Comparison of ENCODE assay signal across 8 mouse cellular contexts in genomic region chr7:18873253-18873652, GRCm38 (mm10). TPM values are rescaled to one million over a fixed set of nuclear protein-coding genes. Genes with fewer than 3 reads are reported as not detected.
DNase-seq lines count a peak whose midpoint lies in the region; ATAC-seq and TF ChIP-seq lines count a peak whose summit lies in the region.

No protein-coding gene starts in this region.

- H3K27me3 ChIP-seq in E14TG2a.4 (ENCODE audit: insufficient read depth, low read length), result no peaks in the 10 kb centered on the region
- no peaks in the 10 kb centered on the region for H3K27me3 ChIP-seq in embryonic facial prominence, embryonic 15.5 days
- H3K27me3 ChIP-seq in heart, embryonic 13.5 days (replicated peaks), result peaks cover 16% of the 10 kb centered on the region
- H3K27me3 ChIP-seq in kidney, embryonic 16.5 days (ENCODE audit: insufficient read depth, low read length), result no peaks in the 10 kb centered on the region
- H3K27me3 ChIP-seq in liver, embryonic 15.5 days, result peaks cover 18% of the 10 kb centered on the region
- no peaks in the 10 kb centered on the region; the same call in 1 of the 2 replicates for H3K27me3 ChIP-seq in neural tube, embryonic 12.5 days (replicated peaks)

- no peak for TF ChIP-seq POLR2A in bone marrow macrophage, adult 2 months (IDR thresholded peaks at IDR 0.05; ENCODE audit: borderline replicate concordance, low read depth, low read length)

- H3K9me3 ChIP-seq in E14TG2a.4 (ENCODE audit: low read length), result no peaks in the 10 kb centered on the region
- H3K9me3 ChIP-seq in embryonic facial prominence, embryonic 15.5 days (replicated peaks), result peaks cover 4% of the 10 kb centered on the region; the same call in 1 of the 2 replicates
- peaks cover 4% of the 10 kb centered on the region for H3K9me3 ChIP-seq in heart, embryonic 13.5 days
- no peaks in the 10 kb centered on the region; the same call in 1 of the 2 replicates for H3K9me3 ChIP-seq in kidney, embryonic 16.5 days (ENCODE audit: low read length)
- 0 out of 2 replicates have a peak, but pooled peaks cover 4% of the 10 kb centered on the region for H3K9me3 ChIP-seq in liver, embryonic 15.5 days (replicated peaks)
- 0 out of 2 replicates have a peak, but pooled peaks cover 1% of the 10 kb centered on the region for H3K9me3 ChIP-seq in neural tube, embryonic 12.5 days

- peaks cover 8% of the 10 kb centered on the region for H3K4me1 ChIP-seq in E14TG2a.4 (replicated peaks; ENCODE audit: low read depth, low read length)
- no peaks in the 10 kb centered on the region for H3K4me1 ChIP-seq in bone marrow macrophage, adult 2 months (ENCODE audit: control insufficient read depth, insufficient read depth, low read length)
- peaks cover 7% of the 10 kb centered on the region; the same call in 1 of the 2 replicates for H3K4me1 ChIP-seq in embryonic facial prominence, embryonic 15.5 days
- peaks cover 8% of the 10 kb centered on the region for H3K4me1 ChIP-seq in heart, embryonic 13.5 days
- H3K4me1 ChIP-seq in kidney, embryonic 16.5 days (ENCODE audit: insufficient read depth, low read length), result peaks cover 7% of the 10 kb centered on the region; the same call in 1 of the 2 replicates
- H3K4me1 ChIP-seq in liver, embryonic 15.5 days (replicated peaks), result 0 out of 2 replicates have a peak, but pooled peaks cover 7% of the 10 kb centered on the region
- H3K4me1 ChIP-seq in neural tube, embryonic 12.5 days, result no peaks in the 10 kb centered on the region

- no peak overlapping the region for H3K27ac ChIP-seq in bone marrow macrophage, adult 2 months (ENCODE audit: insufficient read depth, low read depth, low read length)
- H3K27ac ChIP-seq in embryonic facial prominence, embryonic 15.5 days (replicated peaks), result no peak overlapping the region
- no peak overlapping the region for H3K27ac ChIP-seq in heart, embryonic 13.5 days (replicated peaks)
- H3K27ac ChIP-seq in kidney, embryonic 16.5 days (ENCODE audit: low read length), result no peak overlapping the region
- no peak overlapping the region for H3K27ac ChIP-seq in liver, embryonic 15.5 days (replicated peaks)
- no peak overlapping the region for H3K27ac ChIP-seq in neural tube, embryonic 12.5 days

- under 1% methylated on average over 10 of the region's 10 CpGs for WGBS in embryonic facial prominence, embryonic 15.5 days
- WGBS in heart, embryonic 13.5 days, result 0% methylated on average over 10 of the region's 10 CpGs
- 0% methylated on average over 10 of the region's 10 CpGs for WGBS in kidney, embryonic 16.5 days
- WGBS in liver, embryonic 15.5 days (ENCODE audit: insufficient replicate concordance), result 1% methylated on average over 10 of the region's 10 CpGs
- under 1% methylated on average over 10 of the region's 10 CpGs for WGBS in neural tube, embryonic 12.5 days

- no peaks in the 10 kb centered on the region for H3K36me3 ChIP-seq in E14TG2a.4 (ENCODE audit: insufficient read depth, low read length)
- no peaks in the 10 kb centered on the region for H3K36me3 ChIP-seq in embryonic facial prominence, embryonic 15.5 days
- no peaks in the 10 kb centered on the region for H3K36me3 ChIP-seq in heart, embryonic 13.5 days
- no peaks in the 10 kb centered on the region for H3K36me3 ChIP-seq in kidney, embryonic 16.5 days (ENCODE audit: insufficient read depth, low read length)
- no peaks in the 10 kb centered on the region for H3K36me3 ChIP-seq in liver, embryonic 15.5 days (replicated peaks)
- H3K36me3 ChIP-seq in neural tube, embryonic 12.5 days, result no peaks in the 10 kb centered on the region

- DNase-seq in thymus, postnatal 10 days (ENCODE audit: low spot score in 2 of 2), result peak; percentile 40 to 66

- TF ChIP-seq CTCF in E14TG2a.4 (conservative IDR thresholded peaks at IDR 0.05; ENCODE audit: low read length), result peak; percentile 73
- TF ChIP-seq CTCF in bone marrow macrophage, adult 2 months (IDR thresholded peaks at IDR 0.05; ENCODE audit: low read depth, low read length), result peak; percentile 88

- peak overlapping the region; percentile 81 for H3K4me2 ChIP-seq in embryonic facial prominence, embryonic 15.5 days (replicated peaks)
- H3K4me2 ChIP-seq in heart, embryonic 13.5 days, result peak overlapping the region; percentile 85
- peak overlapping the region; percentile 61 for H3K4me2 ChIP-seq in kidney, embryonic 16.5 days (replicated peaks; ENCODE audit: low read depth, low read length)
- peak overlapping the region; percentile 50 for H3K4me2 ChIP-seq in liver, embryonic 15.5 days
- H3K4me2 ChIP-seq in neural tube, embryonic 12.5 days (replicated peaks), result peak overlapping the region; percentile 65

- H3K4me3 ChIP-seq in E14TG2a.4 (replicated peaks; ENCODE audit: low read length), result peak overlapping the region; percentile 46; the same call in 1 of the 2 replicates
- H3K4me3 ChIP-seq in bone marrow macrophage, adult 2 months (ENCODE audit: insufficient read depth, low read length), result peak overlapping the region; percentile 29
- H3K4me3 ChIP-seq in embryonic facial prominence, embryonic 15.5 days (replicated peaks), result peak overlapping the region; percentile 44
- H3K4me3 ChIP-seq in heart, embryonic 13.5 days, result peak overlapping the region; percentile 47
- H3K4me3 ChIP-seq in kidney, embryonic 16.5 days (ENCODE audit: low read length), result peak overlapping the region; percentile 37
- no peak overlapping the region for H3K4me3 ChIP-seq in liver, embryonic 15.5 days (replicated peaks)
- H3K4me3 ChIP-seq in neural tube, embryonic 12.5 days, result peak overlapping the region; percentile 31

- no peak overlapping the region for H3K9ac ChIP-seq in embryonic facial prominence, embryonic 15.5 days
- peak overlapping the region; percentile 73 for H3K9ac ChIP-seq in heart, embryonic 13.5 days
- H3K9ac ChIP-seq in kidney, embryonic 16.5 days (replicated peaks; ENCODE audit: low read length), result 0 out of 2 replicates have a peak overlapping the region, but pooled peaks have one; percentile 37
- H3K9ac ChIP-seq in liver, embryonic 15.5 days, result no peak overlapping the region
- peak overlapping the region; percentile 30; the same call in 1 of the 2 replicates for H3K9ac ChIP-seq in neural tube, embryonic 12.5 days

- peak; percentile 67 for ATAC-seq in embryonic facial prominence, embryonic 15.5 days (ENCODE audit: insufficient number of reproducible peaks, low FRiP score, low TSS enrichment, low read depth)
- no peak for ATAC-seq in heart, embryonic 13.5 days (ENCODE audit: extremely low read depth, insufficient number of reproducible peaks, low FRiP score, low TSS enrichment)
- peak; percentile 88 for ATAC-seq in kidney, embryonic 16.5 days (ENCODE audit: low FRiP score, low TSS enrichment)
- no peak for ATAC-seq in liver, embryonic 15.5 days (ENCODE audit: insufficient read depth)
- peak; percentile 81 for ATAC-seq in neural tube, embryonic 12.5 days (ENCODE audit: low FRiP score, low read depth)

RNA-seq across cellular contexts. Expression of gene Pglyrp1, which starts 2.1 kb away (rescaled TPM):
- not detected in 2 replicates for polyA plus RNA-seq in bone marrow macrophage, adult 2 months (2012; ENCODE audit: insufficient read depth, insufficient read length, missing spikeins)
- 9.7 and 16.3 TPM in 2 replicates for polyA plus RNA-seq in embryonic facial prominence, embryonic 15.5 days (2015; fragmentation: Nextera tagmentation; extraction: Ambion mirVana)
- 0.82 and 1.2 TPM in 2 replicates for polyA plus RNA-seq in heart, embryonic 13.5 days (2015; fragmentation: Nextera tagmentation; extraction: Ambion mirVana)
- polyA plus RNA-seq in kidney, embryonic 16.5 days (2015; fragmentation: Nextera tagmentation; extraction: Ambion mirVana), result 1.8 TPM in 2 replicates
- polyA plus RNA-seq in liver, embryonic 15.5 days (2015; fragmentation: Nextera tagmentation; extraction: Ambion mirVana), result 69.3 and 73.4 TPM in 2 replicates
- 3.9 and 4.7 TPM in 2 replicates for polyA plus RNA-seq in neural tube, embryonic 12.5 days (2016; fragmentation: Nextera tagmentation; extraction: Ambion mirVana)

RNA-seq across cellular contexts. Expression of gene Mill2, which starts 33.5 kb away (rescaled TPM):
- 3.2 and 5.7 TPM in 2 replicates for polyA plus RNA-seq in bone marrow macrophage, adult 2 months (2012; ENCODE audit: insufficient read depth, insufficient read length, missing spikeins)
- polyA plus RNA-seq in embryonic facial prominence, embryonic 15.5 days (2015; fragmentation: Nextera tagmentation; extraction: Ambion mirVana), result 1.0 and 1.1 TPM in 2 replicates
- polyA plus RNA-seq in heart, embryonic 13.5 days (2015; fragmentation: Nextera tagmentation; extraction: Ambion mirVana), result 0.16 and 0.18 TPM in 2 replicates
- polyA plus RNA-seq in kidney, embryonic 16.5 days (2015; fragmentation: Nextera tagmentation; extraction: Ambion mirVana), result 1.4 and 1.6 TPM in 2 replicates
- polyA plus RNA-seq in liver, embryonic 15.5 days (2015; fragmentation: Nextera tagmentation; extraction: Ambion mirVana), result 0.15 and 0.18 TPM in 2 replicates
- polyA plus RNA-seq in neural tube, embryonic 12.5 days (2016; fragmentation: Nextera tagmentation; extraction: Ambion mirVana), result 0.10 and 0.34 TPM in 2 replicates

RNA-seq across cellular contexts. Expression of gene Ccdc61, which starts 37.0 kb away (rescaled TPM):
- 18.1 and 21.2 TPM in 2 replicates for polyA plus RNA-seq in bone marrow macrophage, adult 2 months (2012; ENCODE audit: insufficient read depth, insufficient read length, missing spikeins)
- polyA plus RNA-seq in embryonic facial prominence, embryonic 15.5 days (2015; fragmentation: Nextera tagmentation; extraction: Ambion mirVana), result 31.8 and 40.3 TPM in 2 replicates
- polyA plus RNA-seq in heart, embryonic 13.5 days (2015; fragmentation: Nextera tagmentation; extraction: Ambion mirVana), result 18.2 and 23.0 TPM in 2 replicates
- polyA plus RNA-seq in kidney, embryonic 16.5 days (2015; fragmentation: Nextera tagmentation; extraction: Ambion mirVana), result 30.8 and 31.7 TPM in 2 replicates
- polyA plus RNA-seq in liver, embryonic 15.5 days (2015; fragmentation: Nextera tagmentation; extraction: Ambion mirVana), result 8.4 and 11.1 TPM in 2 replicates
- polyA plus RNA-seq in neural tube, embryonic 12.5 days (2016; fragmentation: Nextera tagmentation; extraction: Ambion mirVana), result 32.9 and 34.0 TPM in 2 replicates

RNA-seq across cellular contexts. Expression of gene Psg17, which starts 51.8 kb away (rescaled TPM):
- polyA plus RNA-seq in bone marrow macrophage, adult 2 months (2012; ENCODE audit: insufficient read depth, insufficient read length, missing spikeins), result not detected in 2 replicates
- polyA plus RNA-seq in embryonic facial prominence, embryonic 15.5 days (2015; fragmentation: Nextera tagmentation; extraction: Ambion mirVana), result not detected in 2 replicates
- polyA plus RNA-seq in heart, embryonic 13.5 days (2015; fragmentation: Nextera tagmentation; extraction: Ambion mirVana), result 0.09 TPM in 1 of 2 replicates, not detected in the other
- not detected in 2 replicates for polyA plus RNA-seq in kidney, embryonic 16.5 days (2015; fragmentation: Nextera tagmentation; extraction: Ambion mirVana)
- polyA plus RNA-seq in liver, embryonic 15.5 days (2015; fragmentation: Nextera tagmentation; extraction: Ambion mirVana), result not detected in 2 replicates
- polyA plus RNA-seq in neural tube, embryonic 12.5 days (2016; fragmentation: Nextera tagmentation; extraction: Ambion mirVana), result not detected in 2 replicates

RNA-seq across cellular contexts. Expression of gene Nova2, which starts 52.4 kb away (rescaled TPM):
- 0.12 TPM in 1 of 2 replicates, not detected in the other for polyA plus RNA-seq in bone marrow macrophage, adult 2 months (2012; ENCODE audit: insufficient read depth, insufficient read length, missing spikeins)
- 0.56 and 0.60 TPM in 2 replicates for polyA plus RNA-seq in embryonic facial prominence, embryonic 15.5 days (2015; fragmentation: Nextera tagmentation; extraction: Ambion mirVana)
- polyA plus RNA-seq in heart, embryonic 13.5 days (2015; fragmentation: Nextera tagmentation; extraction: Ambion mirVana), result 0.52 and 0.60 TPM in 2 replicates
- 0.67 and 0.77 TPM in 2 replicates for polyA plus RNA-seq in kidney, embryonic 16.5 days (2015; fragmentation: Nextera tagmentation; extraction: Ambion mirVana)
- polyA plus RNA-seq in liver, embryonic 15.5 days (2015; fragmentation: Nextera tagmentation; extraction: Ambion mirVana), result 0.06 TPM in 2 replicates
- 12.1 and 12.6 TPM in 2 replicates for polyA plus RNA-seq in neural tube, embryonic 12.5 days (2016; fragmentation: Nextera tagmentation; extraction: Ambion mirVana)

Comparison
In these comparisons a context has a peak if more than half of its experiments do, and no peak if none do; other contexts are left out.
1. ATAC-seq: peak in embryonic facial prominence, embryonic 15.5 days (single experiment), kidney, embryonic 16.5 days (single experiment) and neural tube, embryonic 12.5 days (single experiment); none in heart, embryonic 13.5 days (single experiment) and liver, embryonic 15.5 days (single experiment).
2. H3K9ac ChIP-seq: peak in heart, embryonic 13.5 days (single experiment), kidney, embryonic 16.5 days (single experiment) and neural tube, embryonic 12.5 days (single experiment); none in embryonic facial prominence, embryonic 15.5 days (single experiment) and liver, embryonic 15.5 days (single experiment).
3. Peak in every context shown above with its lines, with median percentiles within 50 percentile points of each other: H3K4me2 ChIP-seq.